Mouse (Mus musculus): ENCODE results near the gene Rcn3.
"Not testable (repeated sequence)": the region's sequence is repeated elsewhere in the genome, so short reads cannot be mapped to it uniquely, and the experiment has no call there.

The Rcn3 gene

DNA sequence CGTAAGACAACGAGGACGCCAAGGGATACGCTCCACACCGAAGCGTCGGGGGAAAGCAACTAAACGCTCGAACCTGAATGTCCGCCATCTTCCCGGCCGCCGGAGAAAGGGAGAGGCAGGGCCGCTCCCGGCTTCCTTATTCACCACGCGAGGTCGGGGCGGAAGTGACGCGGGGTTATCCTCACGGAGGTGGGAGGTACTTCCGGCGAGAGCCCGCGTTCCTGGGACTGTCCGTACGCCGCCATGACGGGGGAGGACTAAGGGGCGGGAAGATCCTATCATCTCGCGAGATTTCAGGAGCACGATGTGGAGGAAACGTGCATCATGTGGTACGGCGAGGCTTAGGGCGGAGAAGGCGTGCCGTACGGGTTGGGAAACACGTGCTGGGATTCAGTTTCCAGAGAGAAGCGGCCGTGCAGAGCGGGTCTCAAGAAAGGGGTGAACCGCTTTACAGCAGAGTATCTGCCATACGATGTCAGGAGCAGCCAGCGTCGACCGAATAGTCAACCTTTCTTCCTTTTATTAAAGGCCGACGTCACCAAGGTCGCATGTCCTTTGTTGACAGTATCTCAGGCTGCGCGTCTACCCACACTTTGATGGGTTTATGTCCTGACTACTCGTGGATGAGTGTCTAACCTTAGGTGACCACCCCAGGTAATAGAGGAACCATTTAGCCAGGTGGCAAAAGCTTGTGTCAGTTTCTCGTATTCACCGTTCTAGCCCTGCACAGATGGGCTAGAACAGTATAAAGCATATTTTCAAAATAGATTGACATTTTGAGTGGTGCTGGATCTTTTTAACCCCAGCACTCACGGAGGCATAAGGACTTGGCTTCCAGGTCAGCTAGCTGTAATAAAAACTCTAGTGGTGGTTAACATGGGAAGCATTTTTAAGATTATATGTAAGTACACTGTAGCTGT, 32.5 kb upstream of the Rcn3 start, which contains the start of gene Rps11:
TSS of gene Rps11 (minus strand) at position 216 of the 920 bp plus-strand sequence.
- DNase-seq (ENCODE audit: low spot score): peak; percentile 100

DNA sequence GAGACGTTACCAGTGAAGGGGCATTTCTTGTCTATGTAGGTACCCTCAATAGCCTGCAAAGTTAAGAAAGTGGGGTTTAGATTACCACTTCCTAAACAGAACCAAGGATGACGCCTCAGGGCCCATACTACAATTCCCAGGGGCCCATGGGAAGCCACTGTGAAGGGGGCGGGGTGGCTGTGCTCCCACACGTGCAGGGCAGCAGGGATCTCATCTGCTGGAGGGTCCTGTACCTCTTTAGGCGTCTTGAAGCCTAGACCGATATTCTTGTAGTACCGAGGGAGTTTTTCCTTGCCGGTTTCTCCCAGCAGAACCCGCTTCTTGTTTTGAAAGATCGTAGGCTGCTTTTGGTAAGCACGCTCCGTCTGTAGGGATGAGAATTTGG, 31.2 kb upstream of the Rcn3 start:
- no peak for DNase-seq (ENCODE audit: low spot score)

GRCm38 (mm10) chr7:45122561-45123185, 30.7 kb upstream of the Rcn3 start:
- no peak for DNase-seq (ENCODE audit: low spot score)

GRCm38 (mm10) chr7:45121966-45122365, 29.9 kb upstream of the Rcn3 start:
- DNase-seq (ENCODE audit: low spot score): no peak

DNA sequence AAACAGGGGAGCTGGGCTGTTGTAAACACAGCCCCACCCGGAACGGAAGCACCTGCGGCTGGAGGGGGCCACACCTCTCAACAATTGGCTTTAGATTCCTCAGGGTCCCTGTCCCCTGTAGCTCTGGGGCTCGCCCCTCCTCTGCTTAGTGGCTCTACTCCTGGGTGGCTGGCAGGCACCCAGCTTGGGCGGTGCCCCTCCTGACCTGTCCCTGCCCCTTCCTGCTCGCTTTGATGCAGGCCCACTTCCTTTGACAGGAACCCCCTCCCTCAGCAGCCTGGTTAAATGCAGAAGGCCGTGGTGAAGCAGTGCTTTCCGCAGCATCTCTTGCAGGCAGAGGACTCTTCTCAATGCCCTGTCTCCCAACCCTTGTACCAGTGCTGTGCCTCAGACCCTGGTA, 29.4 kb upstream of the Rcn3 start:
- DNase-seq (ENCODE audit: low spot score): no peak

- DNase-seq (ENCODE audit: low spot score): no peak
These were observed 28.0 kb upstream of the Rcn3 start for GRCm38 (mm10) chr7:45119780-45120709.

DNA sequence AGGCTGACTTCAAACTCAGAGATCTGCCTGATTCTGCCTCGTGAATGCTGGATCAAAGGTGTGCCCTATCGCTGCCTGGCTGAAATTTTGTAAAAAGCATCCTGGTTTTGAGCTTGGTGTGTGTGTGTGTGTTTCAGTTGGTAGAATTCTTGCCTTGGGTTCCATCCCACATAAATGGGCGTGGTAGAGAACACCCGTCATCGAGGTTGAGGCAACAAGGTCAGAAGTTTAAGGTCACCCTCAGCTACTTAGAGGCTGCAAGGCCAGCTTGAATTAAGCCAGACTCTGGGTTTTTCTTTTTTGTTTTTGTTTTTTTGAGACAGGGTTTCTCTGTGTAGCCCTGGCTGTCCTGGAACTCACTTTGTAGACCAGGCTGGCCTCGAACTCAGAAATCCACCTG, 26.3 kb upstream of the Rcn3 start:
- no peak for DNase-seq (ENCODE audit: low spot score)

- no peak for DNase-seq (ENCODE audit: low spot score)
These were observed 25.5 kb upstream of the Rcn3 start for GRCm38 (mm10) chr7:45117566-45117965.

DNA sequence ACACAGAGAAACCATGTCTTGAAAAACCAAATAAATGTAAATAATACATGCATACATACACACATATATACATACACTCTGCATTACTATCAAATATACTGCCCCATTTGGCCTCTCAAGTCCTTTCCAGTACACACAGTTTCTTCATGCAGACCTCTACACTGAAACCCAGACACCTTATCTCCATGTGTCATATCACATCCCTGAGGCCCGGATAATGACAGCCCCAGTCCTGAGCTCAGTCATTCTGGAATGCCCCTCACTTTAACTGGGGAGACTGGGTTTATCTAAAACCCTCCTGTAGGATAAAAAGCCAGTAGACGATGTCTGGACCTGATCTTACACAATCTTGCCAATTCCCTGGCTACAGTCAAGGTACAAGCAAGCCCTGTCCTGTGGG, 21.5 kb upstream of the Rcn3 start:
- no peak for DNase-seq (ENCODE audit: low spot score)

- no peak for DNase-seq (ENCODE audit: low spot score)
These were observed 20.5 kb upstream of the Rcn3 start for GRCm38 (mm10) chr7:45112529-45112928.

- no peak for DNase-seq (ENCODE audit: low spot score)
These were observed 19.9 kb upstream of the Rcn3 start for GRCm38 (mm10) chr7:45111940-45112339.

GRCm38 (mm10) chr7:45110089-45110488, 18.1 kb upstream of the Rcn3 start:
- not testable (repeated sequence) for DNase-seq (ENCODE audit: low spot score)

DNA sequence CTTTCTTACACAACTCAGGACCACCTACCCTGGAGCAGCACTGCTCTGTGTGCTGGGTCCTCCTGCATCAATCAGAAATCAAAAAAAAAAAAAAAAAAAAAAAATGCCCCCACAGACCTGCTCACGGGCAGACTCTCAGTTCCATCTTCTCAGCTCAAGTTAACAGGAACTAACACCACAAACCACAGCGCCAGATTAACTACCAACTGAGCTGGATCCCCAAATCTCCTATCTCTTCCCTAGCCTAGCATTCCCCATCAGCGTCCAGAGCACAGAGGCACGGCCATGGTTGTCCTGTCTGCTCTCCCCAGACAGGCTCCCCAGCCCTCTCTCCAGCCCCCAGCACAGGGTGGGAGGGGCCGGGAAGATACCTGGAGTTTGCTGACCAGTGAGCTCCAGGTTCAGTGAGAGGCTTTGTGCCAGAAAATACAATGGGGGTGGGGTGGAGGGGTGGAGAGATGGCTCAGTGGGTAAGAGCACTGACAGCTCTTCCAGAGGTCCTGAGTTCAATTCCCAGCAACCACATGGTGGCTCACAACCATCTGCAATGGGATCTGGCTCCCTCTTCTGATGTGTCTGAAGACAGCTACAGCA, 15.1 kb upstream of the Rcn3 start:
- DNase-seq (ENCODE audit: low spot score): no peak

DNA sequence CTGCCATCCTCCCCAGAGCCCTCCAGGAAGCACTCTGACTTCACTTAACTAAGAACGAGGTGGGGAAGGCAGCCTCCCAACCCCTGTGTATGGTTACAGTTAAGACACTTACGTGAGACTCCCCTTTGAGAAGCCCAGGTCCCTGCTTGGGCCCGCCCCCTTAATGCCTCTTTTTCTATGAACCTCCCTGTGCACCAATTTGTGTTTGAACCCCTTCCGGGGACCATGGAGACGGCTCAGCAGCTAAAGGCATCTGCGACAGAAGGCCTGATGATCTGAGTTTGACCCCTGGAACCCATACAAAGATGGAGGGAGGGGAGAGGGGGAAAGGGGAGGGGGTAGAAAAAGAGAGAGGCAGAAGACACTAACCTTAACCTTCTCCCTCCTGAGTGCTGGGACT, 14.4 kb upstream of the Rcn3 start:
- peak; percentile 65 for DNase-seq (ENCODE audit: low spot score)

DNA sequence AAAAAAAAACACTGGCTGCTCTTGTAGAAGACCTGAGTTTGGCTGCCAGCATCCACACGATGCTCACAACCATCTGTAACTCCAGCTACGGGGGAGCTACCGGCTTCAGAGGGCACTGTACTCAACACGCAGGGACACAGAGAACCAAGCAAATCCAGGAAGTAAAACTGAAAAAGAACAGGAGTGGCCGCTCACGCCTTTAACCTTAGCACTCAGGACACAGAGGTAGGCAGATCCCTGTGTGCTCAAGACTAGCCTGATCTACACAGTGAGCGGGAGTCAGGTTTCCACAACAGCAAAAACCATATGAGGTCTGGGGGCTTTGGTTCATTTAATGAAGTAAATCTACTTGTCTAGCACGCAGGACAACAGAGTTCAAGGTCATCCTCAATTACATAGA, 13.5 kb upstream of the Rcn3 start:
- no peak for DNase-seq (ENCODE audit: low spot score)

GRCm38 (mm10) chr7:45104941-45105340, 12.9 kb upstream of the Rcn3 start:
- no peak for DNase-seq (ENCODE audit: low spot score)

GRCm38 (mm10) chr7:45103652-45104180, 11.7 kb upstream of the Rcn3 start, which contains the start of gene Fcgrt:
Gene Fcgrt, minus strand, starts transcription at chr7:45103851.
- DNase-seq (ENCODE audit: low spot score): peak; percentile 35

GRCm38 (mm10) chr7:45102940-45103585, 11.0 kb upstream of the Rcn3 start:
- no peak for DNase-seq (ENCODE audit: low spot score)

DNA sequence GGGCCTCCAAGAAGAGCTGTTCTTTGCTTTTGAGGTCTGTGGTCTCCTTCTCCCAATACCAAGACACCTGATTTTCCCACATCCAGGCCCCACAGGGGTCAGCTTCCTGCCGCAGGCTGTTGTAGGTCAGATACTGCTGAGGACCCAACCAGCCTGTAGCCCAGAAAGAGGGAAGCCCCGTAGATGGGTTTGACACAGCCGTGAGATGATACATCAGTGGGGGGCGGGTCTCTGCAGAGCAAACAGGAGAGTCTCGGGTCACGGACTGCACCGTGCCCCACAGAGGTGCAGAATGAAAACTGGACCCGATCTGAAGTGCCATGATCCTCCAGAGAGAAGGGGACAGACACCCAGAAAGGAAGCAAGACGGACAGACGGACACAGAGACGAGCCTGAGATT, 10.4 kb upstream of the Rcn3 start:
- no peak for DNase-seq (ENCODE audit: low spot score)

DNA sequence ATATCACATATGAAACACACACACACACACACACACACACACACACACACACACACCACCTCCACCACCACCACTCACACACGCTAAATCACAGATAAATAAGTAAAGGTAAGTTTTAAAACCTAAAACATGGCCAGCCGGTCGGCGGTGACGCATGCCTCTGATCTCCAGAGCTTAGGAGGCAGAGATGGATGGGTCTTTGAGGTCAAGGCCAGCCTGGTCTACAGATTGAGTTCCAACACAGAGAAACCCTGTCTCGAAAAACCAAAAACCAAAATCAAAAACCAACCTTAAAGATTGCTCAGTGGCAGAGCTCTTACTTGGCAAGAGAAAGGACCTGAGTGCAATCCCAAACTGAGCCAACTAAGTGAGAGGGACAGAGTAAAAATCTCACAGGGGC, 8.0 kb upstream of the Rcn3 start:
- DNase-seq (ENCODE audit: low spot score): no peak
